Mouse (Mus musculus): ENCODE measurements around the gene Wbp2nl.

DNA sequence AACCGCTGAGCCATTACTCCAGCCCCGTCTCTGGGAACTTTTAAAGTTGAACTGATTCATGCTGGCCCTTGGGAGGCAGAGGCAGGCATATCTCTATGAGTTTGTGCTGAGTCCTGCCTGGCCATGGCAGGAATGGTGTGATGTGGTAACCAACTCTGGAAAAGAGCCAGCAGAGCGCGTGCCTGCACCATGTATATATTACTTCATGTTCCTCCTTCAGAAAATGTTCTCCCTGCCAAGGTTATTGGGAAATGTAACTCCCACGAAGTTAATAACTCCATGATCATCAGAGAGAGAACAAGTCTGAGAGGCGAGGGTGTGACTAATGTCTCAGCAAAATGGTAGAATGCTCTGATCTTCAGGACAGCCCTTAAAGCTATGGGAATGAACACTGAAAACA lies 19.1 kb downstream of the Wbp2nl start:
- no peak for TF ChIP-seq EP300 (IDR thresholded peaks at IDR 0.05; ENCODE audit: low read depth)
- no peak for TF ChIP-seq CTCF (IDR thresholded peaks at IDR 0.05; ENCODE audit: low read depth)
